ENCODE assay signal across 16 mouse cellular contexts in genomic region chr6:22035895-22036294, GRCm38 (mm10).
"Had no signal": no experiment of that assay in that cellular context is flagged by ENCODE, and none has a peak within 500 bp of the region (broad histone marks: within the 10 kb centered on the region; RNA-seq: fewer than 3 reads in every experiment).

No protein-coding gene starts in this region.

- H3K9me3 ChIP-seq: liver, embryonic 12.5 days; midbrain, embryonic 10.5 days; midbrain, embryonic 13.5 days; midbrain, embryonic 15.5 days; neural tube, embryonic 13.5 days; neural tube, embryonic 15.5 days had no signal

- H3K9ac ChIP-seq: liver, embryonic 12.5 days; liver, embryonic 14.5 days; midbrain, embryonic 13.5 days; midbrain, embryonic 15.5 days; neural tube, embryonic 13.5 days; neural tube, embryonic 15.5 days had no signal

- H3K36me3 ChIP-seq: liver, embryonic 12.5 days; midbrain, embryonic 10.5 days; midbrain, embryonic 13.5 days; midbrain, embryonic 15.5 days; neural tube, embryonic 13.5 days; neural tube, embryonic 15.5 days had no signal

- DNase-seq: retina, postnatal 1 day; right cerebral cortex, adult 18-20 months; right cerebral cortex, postnatal 25 days; right cerebral cortex, postnatal 4 days; spleen, adult 18-20 months; thymus, adult 18-20 months; thymus, postnatal 14 days; thymus, postnatal 36 days had no signal

- H3K4me3 ChIP-seq: liver, embryonic 12.5 days; midbrain, embryonic 10.5 days; midbrain, embryonic 13.5 days; midbrain, embryonic 15.5 days; myocyte; neural tube, embryonic 13.5 days; neural tube, embryonic 15.5 days had no signal

- ATAC-seq: liver, embryonic 12.5 days; midbrain, embryonic 13.5 days; midbrain, embryonic 15.5 days had no signal

- H3K4me1 ChIP-seq: liver, embryonic 12.5 days had no signal

- H3K27me3 ChIP-seq: liver, embryonic 12.5 days; midbrain, embryonic 13.5 days; midbrain, embryonic 15.5 days; neural tube, embryonic 13.5 days; neural tube, embryonic 15.5 days had no signal

- H3K4me2 ChIP-seq: liver, embryonic 12.5 days; midbrain, embryonic 13.5 days; midbrain, embryonic 15.5 days; neural tube, embryonic 13.5 days; neural tube, embryonic 15.5 days had no signal

- H3K27ac ChIP-seq: liver, embryonic 12.5 days; liver, embryonic 14.5 days; midbrain, embryonic 10.5 days; midbrain, embryonic 13.5 days; midbrain, embryonic 15.5 days; neural tube, embryonic 13.5 days; neural tube, embryonic 15.5 days had no signal
